Mouse (Mus musculus) monocyte, adult 5-6 weeks (primary cell): Measurements from ENCODE around the gene Adamts9. TPM values are rescaled to one million over a fixed set of nuclear protein-coding genes. Genes with fewer than 3 reads are reported as not detected.

Source experiments
- ATAC-seq: fragments of 153-309, 156-312 bp; replicated peaks from 2 replicates; pipeline ENCODE4 v1.8.0; 2017; ENCODE audit warnings: mild to moderate bottlenecking; ENCODE audit not compliant: low TSS enrichment, insufficient number of reproducible peaks, severe bottlenecking, poor library complexity, low FRiP score
- total RNA-seq: library from RNA; stranded (forward); fragments of 200-1000, 200-491, 200-594 nt; gene quantifications from 3 replicates; pipeline ENCODE4 v1.2.3, GENCODE M21; 2017

The Adamts9 gene
- total RNA-seq, 1 experiment from 2014 or later: 0.29 TPM

DNA sequence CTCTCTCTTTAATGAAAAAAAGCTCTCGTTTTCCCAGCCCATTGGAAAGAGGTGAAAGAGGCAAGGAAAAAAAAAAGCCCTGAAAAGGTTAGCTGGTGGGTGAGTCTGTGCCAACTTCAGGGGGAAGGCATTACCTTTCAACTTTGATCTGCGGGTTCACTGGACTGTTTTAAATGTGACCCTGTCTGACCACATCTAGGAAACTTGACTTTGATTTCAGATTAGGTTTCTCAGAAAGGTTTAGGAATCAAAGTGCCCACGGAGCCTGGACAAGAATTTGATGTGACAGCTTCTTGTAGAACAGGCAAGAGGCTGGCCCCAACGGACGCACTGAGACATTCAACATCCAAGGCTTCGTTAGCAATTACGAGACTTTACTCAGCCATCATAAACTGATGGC is 119.3 kb downstream of the Adamts9 start:
- no peak for ATAC-seq

DNA sequence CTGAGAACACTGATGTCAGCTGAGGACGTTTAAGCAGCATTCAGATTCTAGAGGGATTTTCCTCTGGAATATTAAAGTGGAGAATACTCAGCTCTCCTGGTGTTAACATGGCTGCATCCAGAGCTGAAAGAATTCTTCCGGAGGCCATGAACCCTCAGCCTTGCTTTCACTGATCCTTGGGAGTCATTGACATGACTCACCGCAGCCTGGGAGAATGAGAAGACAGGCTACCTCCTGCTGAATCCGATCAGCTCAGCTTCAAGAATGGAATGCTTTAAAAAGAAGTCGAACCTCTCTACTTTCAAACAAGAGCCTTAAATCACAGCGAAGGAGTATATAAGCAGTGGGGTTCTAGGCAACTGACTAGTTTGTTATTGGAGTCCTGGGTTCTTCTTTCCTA is 121.3 kb downstream of the Adamts9 start:
- ATAC-seq: no peak

DNA sequence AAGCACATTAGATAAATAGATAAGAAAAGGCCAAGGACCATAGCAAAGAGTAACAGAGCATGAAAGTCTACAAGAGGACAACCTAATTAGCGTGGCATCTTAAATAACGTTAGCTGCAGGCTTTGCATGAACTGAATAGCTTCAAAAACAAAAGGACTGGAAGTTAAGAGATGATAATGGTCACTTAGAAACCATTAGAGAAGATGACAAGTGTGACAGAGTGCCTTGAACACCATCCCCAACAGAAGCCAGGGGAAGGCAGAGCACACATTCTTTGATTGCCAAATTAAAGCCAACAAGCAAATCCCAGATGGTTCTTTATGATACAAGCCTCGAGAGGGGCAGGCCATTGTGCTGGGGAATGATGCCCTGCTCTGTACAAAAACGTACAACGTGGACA is 121.7 kb downstream of the Adamts9 start:
- ATAC-seq: no peak

DNA sequence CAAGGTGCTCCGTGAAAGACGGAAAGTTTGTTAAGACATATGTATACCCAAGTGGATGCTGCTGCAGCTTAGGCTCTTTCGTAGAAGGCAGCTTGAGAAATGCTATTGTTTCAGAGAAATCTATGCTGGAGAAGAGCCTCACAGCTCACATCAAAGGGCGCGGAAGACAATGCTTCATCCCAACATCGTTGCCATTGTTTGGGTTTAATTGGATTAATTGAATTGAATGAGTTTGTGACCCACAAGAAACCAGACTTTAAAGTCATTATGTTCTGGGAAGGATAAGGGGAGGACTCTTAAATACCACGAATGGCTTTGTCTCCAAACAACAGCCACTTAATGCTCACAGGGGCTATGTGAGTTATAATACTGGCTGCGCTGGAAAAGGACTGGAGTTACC is 125.6 kb downstream of the Adamts9 start:
- ATAC-seq: no peak

DNA sequence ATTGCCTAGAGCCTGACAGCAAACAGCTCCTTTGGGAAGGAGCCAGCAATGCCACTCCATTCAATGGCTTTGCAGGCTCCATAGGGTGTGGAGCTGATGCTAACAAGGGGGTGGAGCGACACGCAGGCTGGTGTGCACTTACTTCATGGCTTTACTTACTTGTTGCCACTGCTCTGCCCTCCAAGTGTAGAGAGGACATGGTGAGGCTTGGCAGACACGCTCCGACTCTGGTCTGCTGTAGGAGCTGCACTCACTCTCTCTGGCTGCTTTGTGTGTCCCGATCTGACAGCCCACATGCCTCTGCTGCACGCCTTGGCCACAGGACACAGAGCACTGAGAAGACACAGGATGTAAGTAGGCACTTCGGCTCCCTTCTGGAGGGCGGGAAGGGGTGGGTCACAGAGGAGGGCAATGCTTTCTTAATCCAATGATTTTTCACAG is 127.0 kb downstream of the Adamts9 start, which contains the start of gene A730049H05Rik:
A730049H05Rik (plus strand) TSS at position 168 of the 441 bp plus-strand sequence.
- no peak for ATAC-seq

DNA sequence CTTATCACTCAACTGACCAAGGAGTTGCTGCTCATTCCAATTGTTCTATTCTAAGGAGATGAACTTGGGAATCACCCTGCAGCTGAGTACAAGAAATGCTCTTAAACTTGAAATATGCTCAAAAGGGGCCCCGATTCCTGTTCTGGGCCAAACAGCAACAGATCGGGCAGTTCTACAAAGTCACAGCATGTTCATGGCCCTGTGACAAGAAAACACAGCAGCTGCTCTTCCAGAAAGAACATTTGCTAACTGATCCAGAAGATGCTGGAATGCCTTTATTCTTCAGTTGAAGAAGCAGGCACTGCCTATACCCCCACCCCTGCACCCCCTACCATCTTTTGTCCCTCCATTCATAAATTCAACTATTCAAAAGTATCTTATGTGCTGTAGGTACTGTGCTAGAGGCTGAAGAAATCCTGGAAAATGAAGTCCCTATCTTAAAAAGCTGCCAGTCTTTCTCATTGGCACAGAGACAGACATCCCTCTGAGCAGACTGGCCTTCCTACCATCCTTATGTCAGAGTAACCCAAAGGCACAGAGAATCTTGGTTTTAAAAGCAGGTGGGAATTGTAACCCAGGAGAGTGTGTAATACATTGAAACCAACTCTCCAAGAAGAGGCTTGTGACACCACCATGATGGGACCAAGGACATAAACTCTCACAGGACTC is 130.5 kb downstream of the Adamts9 start:
- ATAC-seq: no peak

DNA sequence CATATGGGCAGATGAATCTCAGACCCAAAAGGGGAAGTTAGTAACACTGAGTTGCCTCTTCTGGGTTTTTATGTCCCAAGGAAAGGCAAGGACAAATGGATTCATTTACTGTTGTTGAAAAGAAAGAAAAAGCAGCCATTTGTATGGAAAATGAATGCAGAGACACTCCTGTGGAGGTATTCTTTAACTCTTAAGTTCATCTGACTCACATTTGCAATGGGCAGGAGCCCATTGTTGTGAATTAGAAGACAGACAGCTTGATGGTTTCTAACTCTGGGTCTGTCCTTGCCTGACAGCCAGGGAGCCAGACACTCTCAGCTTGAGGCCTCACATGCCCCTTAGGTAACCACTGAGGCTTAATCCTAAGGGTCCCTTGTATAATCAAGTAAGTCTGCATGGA is 131.7 kb downstream of the Adamts9 start:
- ATAC-seq: no peak

DNA sequence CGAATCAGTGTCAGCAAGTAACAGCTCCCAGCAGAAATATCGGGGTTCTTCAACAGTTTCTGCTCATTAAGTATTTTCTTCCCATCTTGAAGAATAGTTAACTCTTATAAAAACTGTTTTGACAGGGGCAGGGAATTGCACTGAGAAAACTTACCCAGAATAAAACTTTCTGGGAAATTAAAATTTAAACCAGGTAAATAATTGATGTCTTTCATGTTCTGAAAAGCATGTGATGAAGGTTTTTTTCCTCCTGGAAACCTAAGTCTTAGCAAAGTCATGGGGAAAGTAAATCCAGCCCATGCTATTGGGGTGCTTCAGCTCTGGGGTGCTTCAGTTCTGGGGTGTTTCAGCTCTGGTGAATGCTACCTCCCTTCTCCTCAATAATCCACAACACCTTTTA is 132.7 kb downstream of the Adamts9 start:
- ATAC-seq: no peak

DNA sequence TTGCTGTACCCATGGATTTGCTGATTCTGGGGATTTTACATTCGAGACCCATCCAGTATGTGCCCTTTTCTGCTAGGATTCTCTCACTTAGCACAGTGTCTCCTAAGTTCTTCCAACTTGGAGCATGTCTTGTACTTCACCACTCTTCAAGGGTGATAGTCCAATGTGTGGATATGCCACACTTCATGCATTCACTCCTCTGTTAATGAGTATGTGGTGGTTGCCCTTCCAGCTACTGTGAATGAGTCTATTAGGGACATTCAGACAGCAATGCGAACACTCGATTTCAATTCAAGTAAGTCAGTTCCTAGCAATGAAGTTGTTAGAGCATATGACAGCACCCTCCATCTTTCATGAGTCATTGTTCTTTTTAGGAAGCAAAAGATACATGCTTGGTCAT is 133.5 kb downstream of the Adamts9 start:
- no peak for ATAC-seq

DNA sequence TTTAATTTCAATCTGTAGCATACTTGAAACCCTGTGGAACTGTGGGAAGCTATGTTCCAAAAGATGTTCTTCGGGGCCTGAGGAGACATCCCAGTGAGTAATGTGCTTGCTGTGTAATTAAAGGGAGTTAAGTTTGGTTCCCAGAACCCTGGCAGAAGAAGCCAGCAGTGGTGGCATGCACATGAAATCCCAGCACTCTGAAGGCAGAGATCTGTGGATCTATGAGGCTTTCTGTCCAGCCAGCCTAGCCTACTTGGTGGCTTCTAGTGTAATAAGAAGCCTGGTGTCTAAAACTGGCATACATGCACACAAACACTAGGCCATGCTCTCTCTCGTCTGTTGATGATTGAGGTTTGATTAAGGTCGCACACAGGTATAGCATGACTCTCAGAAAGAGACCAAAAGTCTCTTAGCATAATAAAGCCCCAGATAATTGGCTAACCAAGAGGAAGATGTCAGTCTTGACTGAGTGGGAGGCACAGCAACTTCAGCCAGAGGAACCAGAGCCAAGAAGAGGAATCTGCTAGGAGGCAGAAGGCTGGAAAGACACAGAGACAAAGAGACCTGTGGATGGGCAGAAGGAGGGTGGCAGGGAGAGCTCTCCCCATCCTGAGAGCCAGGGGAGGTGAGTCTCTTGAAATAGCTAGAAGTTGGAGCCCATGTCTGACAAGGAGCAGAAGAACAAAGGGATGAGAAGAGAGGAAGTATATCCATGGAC is 138.9 kb downstream of the Adamts9 start:
- no peak for ATAC-seq

DNA sequence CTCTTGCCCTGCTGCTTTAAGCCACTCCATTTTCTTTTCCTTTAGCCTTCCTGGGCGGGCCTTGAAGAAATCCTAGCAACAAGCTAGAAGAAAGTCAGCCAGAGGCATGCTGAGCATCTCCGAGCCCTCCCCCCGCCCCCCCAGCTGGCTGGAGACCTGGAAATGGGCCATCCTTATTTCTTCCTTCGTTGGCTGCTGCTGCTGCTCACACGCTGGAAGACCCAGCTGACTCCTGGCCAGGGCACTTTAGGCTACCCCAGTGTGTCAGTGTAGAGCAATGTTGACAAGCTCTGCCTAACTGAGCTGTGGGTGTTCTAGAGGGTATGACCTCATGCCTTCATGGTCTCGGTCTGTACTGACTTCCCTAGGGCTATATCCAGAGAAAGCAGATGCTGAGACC is 140.1 kb downstream of the Adamts9 start:
- ATAC-seq: no peak

DNA sequence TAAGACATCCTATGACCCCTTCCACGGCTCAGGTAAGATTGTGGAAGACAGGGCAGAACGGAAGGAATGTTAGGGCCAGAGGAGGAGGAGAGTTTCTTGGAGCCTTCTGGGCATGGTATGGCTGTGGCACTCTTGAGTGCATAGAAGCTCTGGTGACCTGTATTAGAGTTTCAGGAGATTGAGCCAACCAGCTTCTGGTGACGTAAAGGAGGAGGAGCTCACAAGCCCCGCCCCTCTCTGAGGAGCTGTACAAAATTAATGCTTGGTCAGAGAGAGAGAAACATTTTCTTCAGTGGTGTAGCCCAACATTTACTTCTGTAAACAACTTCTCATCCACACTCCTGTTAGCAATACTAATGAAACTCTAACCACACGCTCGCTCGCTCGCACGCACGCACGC is 140.9 kb downstream of the Adamts9 start:
- no peak for ATAC-seq

DNA sequence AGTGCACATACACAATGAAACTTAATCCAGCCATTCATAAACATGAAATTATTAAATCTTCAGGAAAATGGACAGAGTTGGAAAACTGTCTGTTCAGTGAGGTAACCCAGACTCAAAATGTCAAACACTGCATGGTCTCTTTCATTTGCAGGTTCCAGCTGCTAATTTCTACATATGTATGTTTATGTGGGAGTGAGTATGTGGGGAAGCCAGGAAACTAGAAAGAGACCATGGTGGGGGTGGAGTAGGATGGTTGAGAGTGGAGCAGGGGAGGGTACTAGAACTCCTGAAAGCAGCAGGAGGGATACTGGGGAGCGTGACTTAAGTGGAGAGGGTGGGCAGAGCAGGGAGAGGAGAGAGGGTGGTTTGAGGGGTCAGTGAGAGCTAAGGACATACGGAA is 141.8 kb downstream of the Adamts9 start:
- ATAC-seq: no peak

DNA sequence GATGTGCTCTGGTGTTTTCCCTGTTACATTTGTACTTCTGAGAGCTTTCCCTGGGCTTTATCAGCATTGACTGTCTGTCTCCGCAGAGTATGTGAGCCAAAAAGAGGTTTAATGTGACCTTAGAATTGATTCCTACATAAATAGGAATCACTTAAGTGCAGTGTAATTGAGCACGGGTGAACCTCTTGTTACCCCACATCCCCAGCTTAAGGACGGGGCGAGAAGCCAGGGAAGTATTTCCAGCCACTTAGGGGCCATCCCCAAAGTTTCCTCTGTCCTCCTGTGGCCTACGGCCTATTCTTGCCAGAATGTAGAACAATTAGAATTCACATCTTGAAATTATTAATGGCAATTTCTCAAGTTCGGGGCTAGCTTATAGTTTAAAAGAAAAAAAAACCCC is 149.5 kb downstream of the Adamts9 start:
- ATAC-seq: no peak

DNA sequence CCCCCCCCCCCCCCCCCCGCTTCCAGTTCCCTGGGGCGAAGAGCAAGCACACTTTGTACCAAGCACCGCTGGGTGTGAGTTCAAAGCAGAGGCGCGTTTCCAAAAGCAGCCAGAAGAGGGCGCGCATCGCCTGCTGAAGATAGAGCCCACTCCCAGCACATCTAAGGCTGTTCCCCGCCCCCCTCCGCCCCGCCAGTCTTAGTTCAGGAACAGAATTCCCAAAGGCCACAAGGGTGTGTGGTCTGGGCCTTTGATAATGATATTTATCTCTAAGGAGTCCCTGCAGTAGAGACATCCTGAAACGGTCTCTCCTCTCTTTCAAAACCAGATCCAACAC is 155.9 kb downstream of the Adamts9 start:
- ATAC-seq: no peak

DNA sequence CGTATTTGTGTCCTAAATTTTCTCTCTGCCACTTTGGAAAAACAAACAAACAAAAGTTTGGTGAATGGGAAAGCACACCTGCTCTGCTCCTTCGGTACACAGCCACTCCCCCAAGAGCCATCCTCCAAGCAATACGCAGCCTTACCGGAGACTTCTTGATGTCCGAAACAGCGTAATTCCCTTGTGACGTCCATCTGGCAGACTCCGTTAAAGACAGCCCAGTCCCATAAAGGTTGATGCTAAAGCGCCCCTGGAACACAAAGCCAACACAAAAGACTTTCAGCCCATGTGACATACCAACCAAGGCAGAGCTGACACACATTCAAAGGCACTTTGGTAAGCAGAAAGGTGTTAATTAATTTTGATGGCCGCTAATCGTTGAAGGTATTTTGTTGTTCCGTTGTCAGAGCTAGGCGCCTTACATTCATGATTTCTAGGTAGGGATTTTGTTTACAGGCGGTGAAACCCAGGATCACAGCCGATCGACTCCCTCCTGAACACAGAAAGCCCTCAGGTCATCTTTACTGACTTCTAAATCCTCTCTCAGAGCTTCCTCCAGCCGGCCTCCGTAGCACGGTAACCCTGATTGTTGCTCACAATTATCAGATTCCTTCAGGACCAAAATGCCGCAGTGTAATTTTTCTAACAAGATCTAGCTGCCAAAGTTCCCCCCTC is 156.5 kb downstream of the Adamts9 start:
- no peak for ATAC-seq

DNA sequence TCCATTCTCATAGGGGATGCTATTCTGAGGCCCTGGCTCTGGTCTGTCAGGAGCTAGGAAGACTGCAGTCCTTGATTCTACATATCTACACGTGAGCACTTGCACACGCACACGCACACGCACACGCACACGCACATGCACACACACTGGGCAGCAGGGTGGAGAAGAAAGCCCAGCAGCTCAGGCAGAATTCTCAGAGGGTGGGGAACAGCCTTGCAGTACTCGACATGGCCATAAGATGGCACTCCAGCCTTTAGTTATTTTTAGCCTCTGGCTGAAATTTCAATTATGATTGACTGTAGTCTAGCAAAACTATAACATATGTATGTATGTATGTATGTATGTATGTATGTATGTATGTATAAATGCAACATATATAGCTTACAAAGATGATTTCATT is 158.5 kb downstream of the Adamts9 start:
- no peak for ATAC-seq

DNA sequence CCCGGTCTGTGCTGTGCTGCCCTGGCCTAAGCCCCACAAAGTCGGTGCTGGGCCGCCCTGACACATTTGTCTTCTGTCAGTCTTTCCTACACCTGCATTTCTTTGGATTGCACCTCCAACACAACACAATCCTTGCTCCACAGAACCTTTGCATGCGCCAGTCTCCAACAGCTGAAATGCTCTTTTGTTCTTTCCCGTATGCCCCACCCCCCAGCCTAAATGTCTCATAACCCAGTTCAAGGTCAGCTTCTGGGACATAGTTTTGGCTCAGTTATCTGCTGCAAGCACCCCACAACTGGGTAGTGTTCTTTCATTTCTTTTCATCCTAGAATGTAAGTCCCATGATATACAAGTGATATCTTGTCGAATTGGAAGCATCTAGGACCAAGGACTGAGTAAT is 161.8 kb downstream of the Adamts9 start:
- no peak for ATAC-seq

DNA sequence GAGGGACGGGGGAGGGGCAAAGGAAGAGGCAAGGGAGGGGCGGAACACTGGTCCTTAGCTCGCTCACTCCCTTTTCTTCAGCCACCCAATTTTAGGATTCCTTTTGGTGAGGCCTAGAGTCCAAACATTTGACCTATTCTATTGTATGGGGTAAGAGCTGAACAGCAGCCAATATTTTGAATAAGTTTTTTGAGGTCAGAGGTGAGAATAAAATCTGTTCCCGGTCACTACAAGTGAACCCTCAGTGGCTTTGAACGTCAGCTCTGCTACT is 163.4 kb downstream of the Adamts9 start:
- ATAC-seq: no peak
